ENCODE assay signal across 8 mouse cellular contexts in genomic region chr19:53893711-53894171, GRCm38 (mm10). TPM values are rescaled to one million over a fixed set of nuclear protein-coding genes. Genes with fewer than 3 reads are reported as not detected.
DNase-seq lines count a peak whose midpoint lies in the region; ATAC-seq lines count a peak whose summit lies in the region.

No protein-coding gene starts in this region.

- no peak overlapping the region for H3K4me2 ChIP-seq in neural tube, embryonic 15.5 days
- H3K4me2 ChIP-seq in kidney, embryonic 14.5 days (replicated peaks; ENCODE audit: low read depth, low read length): no peak overlapping the region

- peak; percentile 37 for ATAC-seq in megakaryocyte, adult 5-6 weeks (ENCODE audit: poor library complexity, severe bottlenecking)
- ATAC-seq in neural tube, embryonic 15.5 days (ENCODE audit: low FRiP score): no peak
- ATAC-seq in kidney, embryonic 14.5 days (ENCODE audit: low FRiP score, low TSS enrichment): no peak

- peak; percentile 68 to 69 for DNase-seq in CD8-positive naive resting alpha-beta T cell, adult 2 months (ENCODE audit: low read depth in 2 of 2, low spot score in 2 of 2)
- DNase-seq in induced T-regulatory cell, adult 2 months (ENCODE audit: low read depth): peak; percentile 79
- DNase-seq in right cerebral cortex, postnatal 25 days: no peak
- no peak for DNase-seq in retina, embryonic 14.5 days (ENCODE audit: low spot score)

- peak overlapping the region; percentile 43; the same call in 1 of the 2 replicates for H3K27ac ChIP-seq in brown adipose tissue, adult 24 weeks (replicated peaks; ENCODE audit: low read depth, low read length)
- no peak overlapping the region for H3K27ac ChIP-seq in neural tube, embryonic 15.5 days (replicated peaks)
- H3K27ac ChIP-seq in kidney, embryonic 14.5 days (ENCODE audit: low read depth, low read length): no peak overlapping the region

- H3K9ac ChIP-seq in neural tube, embryonic 15.5 days (replicated peaks): no peak overlapping the region
- H3K9ac ChIP-seq in kidney, embryonic 14.5 days (ENCODE audit: low read depth, low read length): no peak overlapping the region

- peaks cover 6% of the 10 kb centered on the region; the same call in 1 of the 2 replicates for H3K4me1 ChIP-seq in brown adipose tissue, adult 24 weeks (ENCODE audit: control insufficient read depth, insufficient read depth, insufficient read length, low read length)
- 0 out of 2 replicates have a peak, but pooled peaks cover 6% of the 10 kb centered on the region for H3K4me1 ChIP-seq in neural tube, embryonic 15.5 days
- peaks cover 12% of the 10 kb centered on the region; the same call in 1 of the 2 replicates for H3K4me1 ChIP-seq in kidney, embryonic 14.5 days (ENCODE audit: control insufficient read depth, insufficient read depth, low read length)

- H3K27me3 ChIP-seq in neural tube, embryonic 15.5 days (replicated peaks): no peaks in the 10 kb centered on the region
- H3K27me3 ChIP-seq in kidney, embryonic 14.5 days (ENCODE audit: control insufficient read depth, insufficient read depth, low read length): no peaks in the 10 kb centered on the region

- H3K9me3 ChIP-seq in neural tube, embryonic 15.5 days (replicated peaks): no peaks in the 10 kb centered on the region
- H3K9me3 ChIP-seq in kidney, embryonic 14.5 days (ENCODE audit: control insufficient read depth, low read length): no peaks in the 10 kb centered on the region

- 81% methylated on average over 3 of the region's 3 CpGs for WGBS in neural tube, embryonic 15.5 days
- 66% methylated on average over 3 of the region's 3 CpGs for WGBS in kidney, embryonic 14.5 days

- H3K4me3 ChIP-seq in brown adipose tissue, adult 24 weeks (ENCODE audit: insufficient read depth, low read depth, low read length): no peak overlapping the region
- no peak overlapping the region for H3K4me3 ChIP-seq in neural tube, embryonic 15.5 days (replicated peaks)
- no peak overlapping the region for H3K4me3 ChIP-seq in kidney, embryonic 14.5 days (ENCODE audit: low read length)

- H3K36me3 ChIP-seq in neural tube, embryonic 15.5 days: no peaks in the 10 kb centered on the region
- H3K36me3 ChIP-seq in kidney, embryonic 14.5 days (ENCODE audit: control insufficient read depth, insufficient read depth, low read length): no peaks in the 10 kb centered on the region

RNA-seq across cellular contexts. Expression of gene Pdcd4, which starts 1.7 kb away (rescaled TPM):
- 32.7 and 33.8 TPM in 2 replicates for polyA plus RNA-seq in brown adipose tissue, adult 24 weeks (2012; ENCODE audit: insufficient read depth, insufficient read length, missing spikeins)
- 60.2 and 73.4 TPM in 2 replicates for total RNA-seq in megakaryocyte, adult 5-6 weeks (2015)
- total RNA-seq in megakaryocyte, adult 5-6 weeks (2017): 79.2 and 85.9 TPM in 2 replicates
- polyA plus RNA-seq in neural tube, embryonic 15.5 days (2015; fragmentation: Nextera tagmentation; extraction: Ambion mirVana): 60.3 and 69.1 TPM in 2 replicates
- 134 and 136 TPM in 2 replicates for polyA plus RNA-seq in kidney, embryonic 14.5 days (2014; fragmentation: Nextera tagmentation; extraction: Ambion mirVana)

RNA-seq across cellular contexts. Expression of gene Shoc2, which starts 50.4 kb away (rescaled TPM):
- polyA plus RNA-seq in brown adipose tissue, adult 24 weeks (2012; ENCODE audit: insufficient read depth, insufficient read length, missing spikeins): 24.7 and 35.9 TPM in 2 replicates
- total RNA-seq in megakaryocyte, adult 5-6 weeks (2015): 67.1 and 67.3 TPM in 2 replicates
- 67.6 and 70.3 TPM in 2 replicates for total RNA-seq in megakaryocyte, adult 5-6 weeks (2017)
- 58.4 and 59.4 TPM in 2 replicates for polyA plus RNA-seq in neural tube, embryonic 15.5 days (2015; fragmentation: Nextera tagmentation; extraction: Ambion mirVana)
- 34.3 and 59.6 TPM in 2 replicates for polyA plus RNA-seq in kidney, embryonic 14.5 days (2014; fragmentation: Nextera tagmentation; extraction: Ambion mirVana)

RNA-seq across cellular contexts. Expression of gene Bbip1, which starts 50.7 kb away (rescaled TPM):
- 61.0 and 70.1 TPM in 2 replicates for polyA plus RNA-seq in brown adipose tissue, adult 24 weeks (2012; ENCODE audit: insufficient read depth, insufficient read length, missing spikeins)
- total RNA-seq in megakaryocyte, adult 5-6 weeks (2015): 154 and 163 TPM in 2 replicates
- 77.1 and 79.1 TPM in 2 replicates for total RNA-seq in megakaryocyte, adult 5-6 weeks (2017)
- polyA plus RNA-seq in neural tube, embryonic 15.5 days (2015; fragmentation: Nextera tagmentation; extraction: Ambion mirVana): 115 and 135 TPM in 2 replicates
- polyA plus RNA-seq in kidney, embryonic 14.5 days (2014; fragmentation: Nextera tagmentation; extraction: Ambion mirVana): 96.8 and 137 TPM in 2 replicates

Comparison
In these comparisons a context has a peak if more than half of its experiments do, and no peak if none do; other contexts are left out.
1. DNase-seq: peak in CD8-positive naive resting alpha-beta T cell, adult 2 months (2 of 2) and induced T-regulatory cell, adult 2 months (single experiment); none in right cerebral cortex, postnatal 25 days (single experiment) and retina, embryonic 14.5 days (single experiment).